Mouse (Mus musculus) c-Kit-positive CD71-positive TER-119-negative erythroid progenitor cells, embryonic 14.5 days (primary cell): ENCODE measurements around the gene Ostm1.

Experiments used
- DNase-seq: peaks from one replicate; pipeline ENCODE4 v3.0.0-alpha.2; 2013; ENCODE audit warnings: low read depth

The Ostm1 gene

DNA sequence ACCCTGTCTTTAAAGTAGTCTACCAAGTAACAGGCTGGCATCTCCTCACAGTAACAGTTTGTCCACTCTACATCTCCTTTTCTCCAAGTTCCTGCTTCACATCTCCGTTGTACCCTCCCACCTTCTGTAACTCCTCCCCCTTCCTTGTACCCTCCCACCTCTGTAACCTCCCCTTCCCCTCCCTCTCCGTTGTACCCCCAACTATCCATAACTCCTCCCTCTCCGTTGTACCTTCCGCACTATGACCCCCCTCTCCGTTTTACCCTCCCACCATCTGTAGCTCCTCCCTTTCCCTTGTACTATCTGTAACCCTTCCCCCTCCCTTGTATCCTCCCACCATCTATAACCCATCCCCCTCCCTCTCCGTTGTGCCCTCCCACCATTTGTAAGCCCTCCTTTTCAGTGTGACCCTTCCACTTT, 97.0 kb downstream of the Ostm1 start:
- no peak for DNase-seq

DNA sequence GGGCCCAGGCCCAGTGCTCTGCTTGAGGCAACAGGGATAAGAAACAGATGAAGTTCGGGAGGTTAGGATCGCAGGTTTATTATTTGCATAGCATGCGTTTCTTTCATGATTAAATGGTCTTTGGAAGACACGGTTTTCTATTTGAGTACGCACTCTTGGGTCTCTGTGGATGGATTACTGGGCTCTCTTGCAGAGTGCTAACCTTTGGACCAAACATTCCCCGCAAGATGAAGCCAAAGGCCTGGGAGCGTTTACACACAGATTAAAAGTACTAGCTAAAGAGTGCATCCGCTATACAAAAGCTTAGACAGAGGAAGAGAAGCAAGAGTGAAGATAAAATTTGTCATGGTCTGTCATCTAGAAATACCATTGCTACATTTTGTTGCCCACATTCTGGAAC, 98.8 kb downstream of the Ostm1 start:
- DNase-seq: no peak

DNA sequence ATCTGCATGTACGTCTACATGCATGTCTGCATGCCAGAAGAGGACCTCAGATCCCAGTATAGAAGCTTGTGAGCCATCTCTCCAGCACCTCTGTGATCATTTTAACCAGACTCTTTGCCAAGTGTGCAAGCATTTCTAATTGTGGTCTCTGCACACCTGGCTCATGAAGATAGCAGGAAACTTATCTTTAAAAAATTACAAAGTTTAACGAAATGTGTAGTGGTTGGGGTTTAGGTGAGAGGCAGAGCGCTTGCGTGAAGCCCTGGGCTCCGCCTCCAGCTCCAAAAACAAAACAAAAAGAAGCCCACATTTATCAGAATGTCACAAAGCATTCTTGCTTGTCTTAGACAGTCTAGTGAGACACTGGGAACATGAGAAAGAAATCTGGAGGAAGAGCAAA, 104.3 kb downstream of the Ostm1 start:
- no peak for DNase-seq

DNA sequence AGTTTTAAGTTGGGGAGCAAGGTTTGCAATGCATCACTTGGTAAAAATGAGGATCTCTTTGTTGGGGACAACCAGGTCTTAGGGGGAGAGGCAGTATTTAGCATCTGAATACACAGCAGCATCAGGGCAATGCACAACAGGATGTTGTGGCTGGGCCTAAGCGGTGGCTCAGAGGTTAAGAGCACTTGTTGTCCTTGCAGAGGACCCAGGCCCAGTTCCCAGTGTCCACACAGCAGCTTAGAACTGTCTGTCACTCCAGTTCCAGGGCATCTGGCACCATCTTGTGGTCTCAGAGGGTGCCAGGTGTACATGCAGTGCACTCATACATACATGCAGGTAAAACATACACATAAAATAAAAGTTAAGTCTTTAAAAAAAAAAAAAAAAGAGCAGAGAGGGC, 106.1 kb downstream of the Ostm1 start:
- no peak for DNase-seq

DNA sequence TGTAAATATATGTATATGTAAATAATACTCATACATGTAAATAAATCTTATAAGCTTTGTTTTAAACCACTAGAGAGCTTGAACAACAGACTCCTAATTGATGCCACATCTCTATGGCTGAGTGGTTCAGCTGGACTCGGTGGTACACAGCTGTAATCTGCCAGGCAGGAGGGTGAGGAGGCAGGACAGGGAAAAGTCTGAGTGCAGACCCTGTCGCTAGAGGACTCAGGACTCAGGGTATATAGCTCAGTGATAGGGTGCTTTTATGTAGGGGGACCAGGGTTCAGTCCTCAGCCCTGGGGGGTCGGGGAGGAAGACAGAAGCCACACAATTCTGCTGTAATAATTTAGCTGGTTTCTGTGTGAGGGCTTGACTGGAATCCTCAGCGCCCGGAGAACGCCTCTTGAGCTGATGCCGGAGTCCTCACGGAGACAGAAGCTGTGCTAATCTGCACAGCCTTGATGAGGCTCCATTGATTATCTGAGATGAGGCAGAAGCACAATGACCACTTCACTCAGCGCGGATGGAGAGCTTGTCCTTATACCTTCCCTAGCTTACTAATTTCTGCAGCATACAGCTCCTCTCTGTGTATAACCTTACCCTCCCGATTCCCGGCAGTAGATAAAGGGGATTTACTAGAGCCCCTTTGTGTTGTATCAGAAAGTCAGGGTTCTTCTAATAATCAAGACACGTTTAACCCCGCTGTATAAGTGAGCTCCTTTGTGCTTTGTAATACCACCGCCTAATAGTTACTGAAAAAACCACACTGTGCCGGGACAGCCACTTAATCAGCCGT, 106.8 kb downstream of the Ostm1 start:
- no peak for DNase-seq

DNA sequence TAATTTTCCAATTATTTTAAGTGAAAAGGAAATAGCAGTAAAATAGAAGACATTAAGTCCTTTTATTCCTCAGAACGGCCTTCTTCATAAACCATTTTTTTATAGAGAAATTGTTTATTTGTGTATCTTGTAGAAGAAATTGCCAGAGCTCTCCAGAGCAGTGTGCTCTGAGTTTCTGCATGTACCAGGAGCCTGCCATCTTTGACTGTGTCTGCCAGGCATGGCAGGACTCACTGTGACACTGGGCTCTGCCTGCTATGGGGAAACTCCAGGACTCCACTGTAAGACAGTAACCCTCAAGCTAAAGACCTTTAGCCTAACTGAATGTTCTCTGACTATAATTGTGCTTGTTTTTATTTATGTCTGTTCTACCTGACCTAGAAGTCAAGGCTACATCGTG, 107.4 kb downstream of the Ostm1 start:
- no peak for DNase-seq

DNA sequence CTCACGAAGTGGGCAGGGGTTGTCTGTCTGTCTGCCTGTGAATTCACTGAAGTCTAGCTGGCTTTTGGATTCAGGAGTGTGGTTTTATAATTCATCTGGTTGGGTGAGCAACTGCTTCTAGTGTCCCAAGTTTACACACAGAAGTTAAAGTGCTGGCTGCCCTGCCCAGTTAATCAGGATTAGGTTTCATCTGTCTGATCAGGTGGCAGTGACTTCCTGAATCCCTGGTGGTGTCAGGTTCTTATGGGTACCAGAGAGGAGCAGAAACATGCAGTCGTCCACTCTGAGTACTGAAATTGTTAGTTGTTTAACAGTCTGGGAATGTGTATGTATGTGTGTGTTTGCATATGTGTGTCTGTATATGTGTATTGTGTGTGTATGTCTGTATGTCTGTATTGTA, 108.5 kb downstream of the Ostm1 start:
- no peak for DNase-seq

DNA sequence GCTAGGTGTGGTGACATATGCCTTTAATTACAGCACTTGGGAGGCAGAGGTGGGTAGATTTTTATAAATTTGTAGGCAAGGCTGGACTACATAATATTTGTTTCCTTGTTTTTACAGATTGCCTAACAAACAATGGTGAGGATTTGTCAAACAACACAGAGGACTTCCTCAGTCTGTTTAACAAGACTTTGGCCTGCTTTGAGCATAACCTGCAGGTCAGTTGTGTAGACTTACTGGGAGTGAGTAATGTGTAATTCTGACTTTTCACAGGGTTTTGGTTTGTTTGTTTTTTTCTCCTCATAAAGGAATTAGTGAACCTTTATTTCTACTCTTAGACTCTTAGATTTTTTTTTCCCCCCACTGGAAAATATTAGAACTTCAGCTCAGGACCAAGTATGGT, 109.2 kb downstream of the Ostm1 start:
- no peak for DNase-seq

DNA sequence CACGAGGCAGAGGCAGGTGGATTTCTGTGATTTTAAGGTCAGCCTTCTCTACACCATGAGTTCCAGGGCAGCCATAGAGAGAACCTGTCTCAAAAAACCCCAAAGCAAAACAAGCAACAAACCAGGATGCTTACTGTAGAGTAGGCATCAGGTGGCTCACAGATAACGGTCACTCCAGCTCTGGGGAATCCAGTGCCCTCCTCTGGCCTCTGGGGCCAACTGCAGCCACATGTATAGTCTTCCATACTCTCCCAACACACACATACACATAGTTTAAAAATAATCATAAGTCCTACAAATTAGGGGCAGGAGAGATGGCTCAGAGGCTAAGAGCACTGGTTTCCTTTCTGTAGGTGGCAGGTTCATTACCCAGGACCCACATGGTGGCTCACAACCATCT, 109.9 kb downstream of the Ostm1 start:
- DNase-seq: no peak

DNA sequence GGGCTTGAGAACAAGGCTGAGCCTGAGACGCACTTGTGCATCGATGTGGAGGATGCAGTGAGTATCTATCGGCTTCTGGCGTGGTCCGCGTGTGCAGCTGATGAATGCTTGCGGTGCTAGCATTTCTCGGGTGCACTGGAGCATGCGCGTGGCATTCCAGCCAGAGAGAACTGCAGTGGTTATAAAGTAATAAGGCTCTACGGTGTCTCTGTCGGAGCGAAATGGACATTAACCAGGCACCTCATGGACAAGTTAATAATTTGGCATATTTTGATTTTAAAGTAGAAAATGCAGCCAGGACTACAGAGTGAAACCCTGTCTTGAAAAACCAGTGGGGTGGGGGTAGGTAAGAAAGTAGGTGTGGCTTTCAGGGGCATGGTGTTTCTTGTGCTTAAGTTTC, 112.7 kb downstream of the Ostm1 start:
- no peak for DNase-seq

DNA sequence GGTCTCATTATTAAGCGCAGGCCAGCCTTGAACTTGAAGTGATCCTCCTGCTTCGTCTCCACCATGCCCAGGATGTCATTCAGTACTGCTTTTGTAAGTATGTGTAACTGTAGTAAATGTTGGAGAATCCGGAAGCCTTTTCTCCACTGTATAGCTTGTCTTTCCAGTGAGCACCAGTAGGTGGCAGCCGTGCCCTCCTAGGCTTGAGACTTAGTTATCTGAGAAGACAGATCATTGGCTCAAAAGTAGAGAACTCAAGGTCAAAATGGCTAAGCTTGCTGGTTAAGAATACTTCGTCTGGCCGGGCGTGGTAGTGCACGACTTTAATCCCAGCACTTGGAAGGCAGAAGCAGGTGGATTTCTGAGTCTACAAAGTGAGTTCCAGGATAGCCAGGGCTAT, 113.4 kb downstream of the Ostm1 start:
- peak; percentile 70 for DNase-seq

DNA sequence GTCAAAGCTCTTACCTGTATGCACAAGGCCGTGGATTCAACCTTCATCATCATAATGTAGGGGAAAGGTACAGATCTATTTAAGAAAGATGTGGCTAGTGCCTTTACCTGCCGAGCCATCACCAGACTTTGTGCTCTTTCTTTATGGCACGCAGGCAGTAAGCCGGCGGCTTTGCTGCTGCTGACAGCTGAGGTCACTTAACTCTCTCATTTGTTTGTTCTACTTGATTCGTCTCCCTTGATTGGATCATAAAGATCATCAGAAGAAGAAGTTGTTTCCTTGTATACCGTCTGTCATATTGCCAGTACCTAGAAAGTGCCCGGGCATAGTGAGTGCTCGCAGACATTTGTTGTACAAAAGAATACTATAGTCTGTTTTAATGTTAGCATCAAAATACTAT, 114.8 kb downstream of the Ostm1 start:
- DNase-seq: no peak

DNA sequence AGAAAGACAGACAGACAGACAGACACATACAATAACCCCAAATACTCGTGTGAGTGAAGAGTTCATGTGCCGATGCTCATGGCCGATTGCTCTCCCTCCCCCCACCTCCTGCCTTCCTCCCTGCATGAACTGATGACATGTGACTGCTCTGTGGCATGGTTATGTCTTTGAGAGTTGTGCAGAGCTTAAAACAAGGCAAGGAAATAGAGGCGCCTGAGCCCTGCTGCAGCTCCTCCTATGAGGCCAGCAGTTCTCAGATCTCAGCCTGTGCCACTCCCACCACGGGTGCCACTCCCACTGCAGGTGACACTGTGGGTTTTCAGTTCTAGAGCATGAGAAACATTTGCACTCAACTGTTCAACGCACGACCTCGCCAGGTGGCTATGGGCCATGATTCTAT, 115.4 kb downstream of the Ostm1 start:
- no peak for DNase-seq

DNA sequence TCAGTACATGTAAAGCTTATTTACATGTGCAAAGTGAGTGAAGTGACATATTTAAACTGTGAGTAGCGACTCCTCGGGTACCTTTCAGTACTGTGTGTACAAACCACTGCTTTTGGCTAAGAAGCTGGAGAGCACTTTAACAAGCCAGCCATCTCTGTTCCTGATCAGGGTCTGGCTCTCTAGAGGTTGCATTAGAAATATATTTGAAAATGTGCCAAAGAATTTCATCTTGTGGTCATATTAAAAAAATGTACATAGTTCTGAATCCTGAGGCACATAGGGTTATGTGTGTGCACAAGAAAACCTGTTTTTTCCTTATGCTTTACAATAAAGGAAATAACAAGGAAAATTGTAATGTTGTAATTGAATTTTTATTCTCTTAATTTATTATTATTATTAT, 118.5 kb downstream of the Ostm1 start:
- DNase-seq: no peak

DNA sequence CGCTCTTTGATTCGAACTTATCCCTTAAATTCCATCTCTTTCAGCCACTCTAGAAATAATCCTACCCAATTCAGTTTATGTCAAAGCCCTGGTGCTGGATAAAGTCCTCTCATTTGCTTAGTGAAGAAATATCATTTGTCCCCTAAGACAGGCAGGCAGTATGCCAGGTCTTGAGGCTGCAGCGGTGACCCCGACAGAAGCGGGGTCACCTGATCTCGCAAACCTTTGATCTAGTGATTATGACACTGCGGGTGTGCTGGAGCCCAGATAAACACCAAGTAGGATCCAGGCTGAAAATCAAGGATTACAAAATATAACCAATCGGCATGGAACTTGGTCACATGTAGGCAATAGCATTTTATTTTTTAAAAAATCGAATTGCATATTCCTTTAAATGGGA, 131.1 kb downstream of the Ostm1 start:
- DNase-seq: no peak

DNA sequence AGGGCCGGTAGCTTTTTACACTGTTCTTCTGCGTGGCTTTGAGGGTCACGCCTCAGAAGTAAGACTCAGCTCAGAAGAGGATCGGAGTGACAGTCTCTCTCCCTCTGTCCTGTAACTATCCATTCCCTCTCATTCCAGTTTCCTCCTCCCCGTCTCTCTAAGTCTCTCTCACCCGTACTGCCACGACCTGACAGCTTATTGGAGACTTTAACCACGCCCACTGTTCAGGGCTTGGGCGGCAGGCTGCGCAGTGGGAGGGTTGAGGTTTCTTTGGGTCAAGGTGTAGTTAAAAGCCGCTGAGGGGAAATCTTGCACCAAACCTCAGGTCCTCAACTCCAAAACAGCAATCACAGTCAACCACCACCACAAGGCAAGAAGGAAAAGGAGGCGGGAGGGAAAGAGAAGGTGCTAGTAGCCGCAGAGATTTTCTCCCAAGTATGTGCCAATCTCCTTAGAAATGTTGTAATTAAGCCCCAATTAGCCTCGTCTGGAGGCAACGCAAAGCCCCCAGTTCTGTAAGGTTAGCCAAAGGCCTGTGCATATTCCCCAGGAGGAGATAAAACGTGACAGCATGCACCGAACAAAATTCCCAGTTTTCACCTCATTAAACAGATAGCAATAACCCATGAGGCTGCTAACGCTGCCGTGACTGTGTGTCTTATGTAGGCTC, 131.9 kb downstream of the Ostm1 start:
- DNase-seq: no peak

DNA sequence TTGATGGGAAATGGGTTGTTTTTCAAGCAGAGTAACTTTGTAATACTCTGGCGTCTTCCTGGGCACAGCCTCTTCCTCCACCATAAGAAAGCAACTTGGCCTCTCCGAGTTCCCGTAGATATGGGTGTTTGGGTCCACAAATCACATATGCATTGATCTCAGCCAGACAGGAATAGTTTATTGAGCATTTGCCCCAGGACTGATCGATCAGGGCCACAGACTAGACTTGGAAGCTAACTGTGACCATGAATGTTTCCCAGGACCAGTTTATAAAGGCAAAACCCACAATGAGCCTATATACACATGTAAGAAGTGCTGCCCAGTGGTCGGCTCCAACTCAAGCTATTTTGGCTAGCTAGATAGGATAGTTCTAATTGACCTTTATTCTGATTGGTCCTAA, 138.5 kb downstream of the Ostm1 start:
- DNase-seq: no peak

DNA sequence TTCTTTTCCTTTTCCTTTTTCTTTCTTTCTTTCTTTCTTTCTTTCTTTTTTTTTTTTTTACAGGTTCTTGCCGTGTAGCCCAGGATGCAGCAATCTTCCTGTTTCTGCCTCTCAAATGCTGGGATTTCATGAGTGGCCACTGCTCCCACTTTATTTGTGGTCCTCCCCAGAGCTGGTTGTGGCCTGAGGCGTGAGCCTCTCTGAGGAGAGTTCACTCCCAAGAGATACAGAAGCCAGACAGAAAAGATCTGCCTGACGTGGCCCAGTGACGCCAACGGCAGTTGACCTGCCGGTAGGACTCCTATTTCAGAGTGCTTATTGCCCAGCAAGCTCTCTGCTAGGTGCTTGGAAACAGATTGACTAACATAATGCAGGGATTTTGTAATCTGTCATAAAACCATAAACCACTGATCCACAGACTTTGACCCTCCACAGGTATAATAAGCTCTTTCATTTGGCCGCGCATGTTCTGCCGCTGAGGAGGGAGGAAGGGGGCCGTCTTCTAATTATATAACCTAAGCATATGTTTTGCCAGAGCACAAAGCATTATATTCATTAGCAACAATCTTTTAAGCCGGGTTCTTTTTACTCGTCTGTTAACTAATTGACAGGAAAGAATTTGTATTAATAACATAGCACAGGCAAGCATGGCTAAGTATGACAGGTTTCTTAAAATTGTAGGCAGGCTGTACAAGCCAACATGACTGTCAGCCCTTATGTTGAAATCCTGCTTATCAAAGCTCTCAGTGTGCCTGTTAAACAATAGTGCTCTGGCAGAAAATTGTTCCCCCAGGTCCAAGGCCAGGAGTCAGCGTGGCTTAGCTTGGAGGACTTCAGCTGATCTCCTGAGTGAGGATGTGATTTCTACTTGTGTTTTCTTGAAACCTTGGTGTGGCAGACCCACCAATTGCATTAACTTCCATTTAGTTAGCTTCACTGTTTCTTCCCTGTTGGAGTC, 139.9 kb downstream of the Ostm1 start:
- no peak for DNase-seq

DNA sequence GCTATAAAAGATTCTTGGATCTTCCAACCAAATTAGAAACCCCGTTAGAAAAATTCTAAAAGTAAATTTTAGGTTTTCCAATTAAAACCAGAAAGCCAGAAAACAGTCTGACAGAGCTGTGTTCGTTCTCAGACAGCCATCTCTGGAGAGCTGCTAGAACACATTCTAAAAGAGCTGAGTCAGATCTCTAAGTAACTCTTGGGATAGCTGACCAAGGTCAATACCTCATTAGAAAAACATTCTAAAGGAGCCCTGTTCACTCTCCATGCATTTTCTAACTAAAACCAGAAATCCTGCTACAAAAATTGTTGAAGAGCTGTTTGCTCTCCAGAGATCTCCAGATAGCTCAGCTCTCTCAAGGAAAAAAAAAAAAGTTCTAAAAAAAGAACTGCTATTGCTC, 146.0 kb downstream of the Ostm1 start:
- no peak for DNase-seq

DNA sequence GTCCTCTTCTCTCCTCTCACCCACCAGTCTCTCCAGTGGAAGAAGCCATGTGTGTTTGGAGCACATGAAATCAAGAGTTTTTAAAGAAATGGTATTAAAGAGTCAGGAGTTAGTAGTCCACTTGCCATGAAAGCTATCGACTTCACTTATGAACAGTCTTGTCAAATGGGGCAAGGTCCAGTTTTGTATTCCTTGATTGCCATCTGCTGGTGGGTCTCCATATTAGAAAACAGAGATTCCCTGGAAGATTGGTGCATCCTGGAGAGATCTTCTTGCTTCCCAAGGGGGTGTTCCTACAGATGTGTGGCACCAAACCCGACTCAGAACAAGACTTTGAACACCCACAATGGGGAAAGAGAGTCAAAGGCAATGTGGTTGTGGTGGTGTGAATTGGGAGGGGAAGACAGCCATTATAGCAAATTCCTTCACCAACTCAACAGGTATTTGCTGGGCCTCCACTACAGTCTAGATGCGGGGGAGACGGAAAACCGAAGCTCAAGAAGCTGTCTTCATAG, 151.0 kb downstream of the Ostm1 start:
- no peak for DNase-seq

DNA sequence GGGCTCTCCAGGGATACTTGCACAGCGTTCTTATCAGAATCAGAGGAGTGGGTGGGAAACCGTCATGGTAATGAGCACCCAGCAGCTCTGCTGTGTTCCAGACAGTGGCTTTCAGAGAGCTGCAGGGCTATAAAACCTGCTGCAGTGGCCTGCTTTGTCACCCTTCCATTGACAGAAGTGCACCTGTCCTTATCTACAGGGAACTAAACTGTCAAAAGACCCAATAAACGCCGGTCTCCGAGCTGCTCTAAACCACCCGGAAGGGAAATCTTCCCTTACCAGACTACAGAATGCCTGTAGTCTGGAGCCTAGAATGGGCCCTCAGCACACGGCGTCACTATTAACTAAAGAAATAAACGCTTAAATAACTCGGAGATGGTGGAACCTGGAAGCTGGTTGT, 168.2 kb downstream of the Ostm1 start:
- no peak for DNase-seq
